Comparison of ENCODE assay signal across 8 mouse cellular contexts in the genomic region with DNA sequence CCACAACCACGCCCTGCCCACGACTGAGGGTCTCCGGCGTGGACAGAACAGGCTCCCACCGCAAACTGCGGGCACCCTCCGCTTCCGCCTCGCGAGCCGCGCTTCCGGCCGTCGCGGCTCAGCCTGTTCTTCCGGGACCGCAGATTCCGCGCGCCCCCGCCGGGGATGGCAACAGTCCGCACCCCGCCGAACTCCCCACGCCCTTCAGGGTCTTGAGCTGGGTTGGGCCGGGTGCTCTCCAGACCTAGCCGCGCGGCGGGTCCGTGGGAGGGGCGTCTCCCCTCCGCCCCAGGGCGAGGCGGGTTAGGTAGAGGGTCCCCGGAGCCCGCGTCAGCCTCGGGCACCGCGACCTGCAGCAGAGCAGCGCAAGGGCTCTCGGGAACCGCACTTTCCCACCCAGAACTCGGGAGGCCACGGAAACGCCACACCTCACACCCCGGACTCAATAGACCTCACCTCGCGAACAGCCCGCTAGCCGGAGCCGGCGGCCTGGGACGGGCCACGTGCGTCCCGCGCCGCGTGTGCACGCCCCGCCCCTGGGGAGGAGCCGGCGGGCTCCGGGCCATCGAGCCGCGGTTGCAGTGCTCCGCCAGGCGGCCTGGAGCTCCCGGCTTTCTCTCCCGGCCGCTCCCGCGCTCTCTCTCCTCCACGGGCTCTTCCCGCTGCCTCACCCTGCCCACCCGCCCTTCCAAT. TPM values are rescaled to one million over a fixed set of nuclear protein-coding genes. Genes with fewer than 3 reads are reported as not detected.
DNase-seq lines count a peak whose midpoint lies in the region; ATAC-seq lines count a peak whose summit lies in the region.

A gene (plus strand): TSS at position 377 of the 693 bp plus-strand sequence.
A gene (minus strand): TSS at position 514 of the 693 bp plus-strand sequence.

- peak; percentile 79 for DNase-seq in adipocyte (ENCODE audit: low spot score)
- peak; percentile 75 for DNase-seq in gastrocnemius, adult 8-10 months (ENCODE audit: low spot score in 2 of 2)
- peak; percentile 89 for DNase-seq in induced T-regulatory cell, adult 2 months (ENCODE audit: low read depth)
- peak; percentile 69 to 83 for DNase-seq in left cerebral cortex, postnatal 25 days (ENCODE audit: low spot score in 2 of 2)
- DNase-seq in mesoderm, embryonic 11.5 days (ENCODE audit: low read depth, low spot score), result peak; percentile 82
- DNase-seq in right cerebral cortex, postnatal 36 days (ENCODE audit: low spot score in 2 of 2), result peak; percentile 58 to 60
- DNase-seq in yolk sac, embryonic 10.5 days (ENCODE audit: low spot score), result peak; percentile 80

- peak; percentile 71 for ATAC-seq in common myeloid progenitor, adult 5-6 weeks (replicated peaks; ENCODE audit: low read depth, poor library complexity, severe bottlenecking)

- intact Hi-C loops in left cerebral cortex, postnatal 25 days (cut with DNase I), result loop anchor here (1.0 kb wide), 1 partner anchor 10 kb away; a partner anchor contains a TSS

RNA-seq across cellular contexts. Expression of the first gene that starts in this region (rescaled TPM):
- 3.9 and 4.9 TPM in 2 replicates for total RNA-seq in common myeloid progenitor, adult 5-6 weeks (2017)
- total RNA-seq in gastrocnemius, adult 8-10 months (2022), result 1 to 10 TPM; 1.2 to 1.9 (median 1.6) TPM
- 10 to 100 TPM; 11.8 to 13.8 TPM for total RNA-seq in left cerebral cortex, postnatal 25 days (2021)

RNA-seq across cellular contexts. Expression of the second gene that starts in this region (rescaled TPM):
- 6.4 and 12.0 TPM in 2 replicates for total RNA-seq in common myeloid progenitor, adult 5-6 weeks (2017)
- 1 to 10 TPM; 6.0 to 6.9 (median 6.2) TPM for total RNA-seq in gastrocnemius, adult 8-10 months (2022)
- 1 to 10 TPM; 7.7 to 8.3 TPM for total RNA-seq in left cerebral cortex, postnatal 25 days (2021)

Comparison
In these comparisons a context has a peak if more than half of its experiments do, and no peak if none do; other contexts are left out.
1. Peak in every context shown above with its lines: DNase-seq and ATAC-seq.